Mouse (Mus musculus) cortical plate, adult 2 months (tissue): Measurements from ENCODE around the gene Kctd21.

Experiments
- CTCF ChIP-seq: fragments of 200-500 bp; IDR thresholded peaks from 2 replicates; pipeline ENCODE4 v1.5.1; 2011; ENCODE audit warnings: mild to moderate bottlenecking, control low read depth, low read length; ENCODE audit not compliant: insufficient read depth; ENCODE audit errors: extremely low read depth
- POLR2A ChIP-seq: fragments of 200-500 bp; IDR thresholded peaks from 2 replicates; pipeline ENCODE4 v1.6.1; 2011; ENCODE audit warnings: mild to moderate bottlenecking, low read length, control low read depth; ENCODE audit not compliant: insufficient read depth; ENCODE audit errors: extremely low read depth

DNA sequence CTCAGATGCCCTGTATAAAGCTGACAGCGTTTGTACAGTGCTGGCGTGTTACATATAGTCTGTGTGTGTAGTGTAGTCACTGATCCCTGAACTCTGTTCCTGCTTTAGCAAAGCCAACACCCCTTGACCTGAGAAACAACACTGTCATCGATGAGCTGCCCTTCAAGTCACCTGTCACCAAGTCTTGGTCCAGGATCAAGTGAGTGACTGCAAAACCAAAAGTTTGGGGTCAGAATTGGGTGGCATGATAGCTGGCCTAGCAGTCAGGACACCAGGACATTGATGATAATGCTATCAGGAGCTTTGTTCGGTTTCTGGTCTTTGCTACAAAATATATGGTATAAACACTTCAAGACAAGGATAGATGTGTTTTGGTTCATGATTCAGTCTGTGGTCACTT lies 29.9 kb upstream of the Kctd21 start:
- TF ChIP-seq POLR2A: no peak
- TF ChIP-seq CTCF: no peak
